Mouse (Mus musculus) hindbrain, embryonic 11.5 days (tissue): ENCODE data around the gene Abcg5. TPM values are rescaled to one million over a fixed set of nuclear protein-coding genes. Genes with fewer than 3 reads are reported as not detected.

Experiments used
- ATAC-seq: fragments of 200-750 bp; cut with Nextera tagmentation; 2 replicates; pipeline ENCODE4 v1.8.0; 2017; ENCODE audit warnings: mild to moderate bottlenecking, moderate TSS enrichment, moderate library complexity; ENCODE audit not compliant: low FRiP score
- DNase-seq: peaks from one replicate; pipeline ENCODE4 v3.0.0-alpha.2; 2015; ENCODE audit warnings: low spot score
- H3K27ac ChIP-seq: fragments of 300-500 bp; sonication (generic); 2 replicates; pipeline ENCODE4 v1.5.1; 2014; ENCODE audit warnings: mild to moderate bottlenecking, low read depth, low read length
- H3K27me3 ChIP-seq: fragments of 300-500 bp; sonication (generic); 2 replicates; pipeline ENCODE4 v1.6.1; 2014; ENCODE audit warnings: mild to moderate bottlenecking, low read length, moderate library complexity, mixed read lengths; ENCODE audit not compliant: control insufficient read depth, insufficient read depth
- H3K36me3 ChIP-seq: fragments of 300-500 bp; sonication (generic); 2 replicates; pipeline ENCODE4 v1.6.1; 2014; ENCODE audit warnings: mild to moderate bottlenecking, low read length, moderate library complexity, mixed read lengths; ENCODE audit not compliant: control insufficient read depth, insufficient read depth
- H3K4me1 ChIP-seq: fragments of 300-500 bp; sonication (generic); replicated peaks from 2 replicates; pipeline ENCODE4 v1.6.1; 2014; ENCODE audit warnings: low read length, mixed read lengths; ENCODE audit not compliant: control insufficient read depth, insufficient read depth
- H3K4me2 ChIP-seq: fragments of 300-500 bp; sonication (generic); replicated peaks from 2 replicates; pipeline ENCODE4 v1.6.1; 2014; ENCODE audit warnings: mild to moderate bottlenecking, low read depth, low read length
- H3K4me3 ChIP-seq: fragments of 300-500 bp; sonication (generic); 2 replicates; pipeline ENCODE4 v1.5.1; 2014; ENCODE audit warnings: low read depth, low read length
- H3K9ac ChIP-seq: fragments of 300-500 bp; sonication (generic); 2 replicates; pipeline ENCODE4 v1.6.1; 2014; ENCODE audit warnings: low read depth, low read length
- H3K9me3 ChIP-seq: fragments of 300-500 bp; sonication (generic); 2 replicates; pipeline ENCODE4 v1.6.1; 2016; ENCODE audit warnings: low read length; ENCODE audit not compliant: control insufficient read depth
- WGBS: fragments of 180-500 bp; shearing (Covaris S2); extraction: QIAGEN DNeasy Blood & Tissue Kit; methylation state at CpG from one replicate; pipeline ENCODE4 v1.1.7; 2014; 5-methylcytosine and 5-hydroxymethylcytosine counted together
- polyA plus RNA-seq: library from polyadenylated mRNA; unstranded; fragments of >200 nt; fragmentation: Nextera tagmentation; extraction: Ambion mirVana; gene quantifications from 2 replicates; pipeline ENCODE4 v1.2.1, GENCODE M21; 2014

Abcg5 gene
- polyA plus RNA-seq, 1 experiment from 2014 or later: 2.2 TPM

DNA sequence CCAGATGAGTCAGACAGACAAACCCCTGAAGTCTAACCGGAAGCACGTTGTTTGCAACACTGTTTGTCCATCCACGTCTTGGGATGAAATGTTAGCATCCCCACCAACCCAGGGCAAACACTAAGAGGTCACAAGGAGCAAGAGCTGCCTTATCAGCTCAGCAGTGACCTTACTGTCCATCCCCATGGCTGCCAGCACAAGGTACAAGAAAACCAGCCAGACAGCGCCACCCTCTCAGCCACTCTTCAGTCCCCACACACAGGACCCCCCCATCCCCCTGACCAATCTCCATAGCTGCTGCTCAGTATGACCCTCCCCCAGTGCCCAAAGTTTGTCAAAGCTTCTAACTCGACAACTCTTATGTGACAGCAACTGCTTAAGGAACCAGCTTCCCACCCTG lies 34.6 kb upstream of the Abcg5 start:
- 64% methylated on average over 5 of the region's 5 CpGs for WGBS

DNA sequence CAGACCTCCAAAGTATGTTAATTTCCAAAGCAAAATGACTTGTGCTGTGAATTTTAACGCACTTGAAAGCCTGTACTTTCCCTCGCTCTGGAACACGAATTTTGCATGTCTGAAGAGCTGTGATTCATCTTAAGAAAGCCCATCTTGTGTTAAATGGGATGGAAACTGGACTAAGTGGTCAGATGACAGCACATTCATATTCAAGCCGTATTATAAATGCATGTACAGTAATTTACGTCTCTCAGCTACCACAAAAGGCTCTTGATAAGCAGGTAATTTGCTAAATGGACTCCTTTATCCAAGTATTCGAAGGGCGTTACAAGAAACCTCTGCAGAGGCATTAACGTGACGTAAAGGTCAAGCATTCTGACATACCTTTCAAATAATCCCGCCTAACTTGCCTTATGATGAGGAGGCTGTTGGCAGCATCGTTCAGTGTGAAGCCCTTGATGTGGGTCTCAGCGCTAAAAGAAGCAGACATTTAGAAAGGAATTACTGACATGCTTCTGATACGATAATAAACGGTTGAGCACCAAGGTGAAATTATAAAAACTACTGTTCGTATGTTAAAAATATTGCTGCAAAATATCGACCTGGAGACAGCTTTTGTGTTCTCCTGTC lies 33.6 kb upstream of the Abcg5 start:
- DNase-seq: no peak
- no peak for ATAC-seq
- Histone ChIP-seq H3K27me3 (no peaks in the 10 kb centered on the region), H3K4me1 (0 out of 2 replicates have a peak, but pooled peaks cover 2% of the 10 kb centered on the region), H3K9me3 (no peaks in the 10 kb centered on the region), H3K9ac (no peak overlapping the region), H3K4me3 (no peak overlapping the region), H3K36me3 (no peaks in the 10 kb centered on the region), H3K4me2 (no peak overlapping the region), H3K27ac (no peak overlapping the region)
- WGBS: 69% methylated on average over 16 of the region's 16 CpGs

More for the DNA sequence above, 34.6 kb upstream of the Abcg5 start:
- Histone ChIP-seq H3K4me3 (no peak overlapping the region), H3K4me2 (no peak overlapping the region), H3K4me1 (0 out of 2 replicates have a peak, but pooled peaks cover 2% of the 10 kb centered on the region), H3K27me3 (no peaks in the 10 kb centered on the region), H3K9ac (no peak overlapping the region), H3K36me3 (no peaks in the 10 kb centered on the region), H3K27ac (no peak overlapping the region), H3K9me3 (no peaks in the 10 kb centered on the region)
- ATAC-seq (no peak), DNase-seq (no peak)

DNA sequence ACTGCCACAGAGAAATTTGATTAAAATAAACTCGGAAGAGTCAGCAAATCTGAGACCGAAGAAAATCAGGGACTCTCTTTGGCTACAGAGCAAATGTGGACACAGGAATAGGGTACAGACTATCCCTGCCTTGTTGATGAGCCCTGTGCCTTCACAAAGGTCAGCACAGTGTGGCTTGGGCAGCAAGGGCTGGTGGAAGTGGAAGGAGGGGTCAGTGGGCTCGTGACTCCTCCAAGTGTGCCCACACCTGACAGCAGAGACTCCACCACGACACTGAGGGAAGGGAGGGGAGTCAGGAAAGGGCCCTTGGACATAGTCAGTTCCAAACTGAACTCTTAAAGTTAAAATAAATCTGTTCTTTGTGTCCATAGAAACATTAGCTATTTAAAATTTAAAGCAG lies 32.1 kb upstream of the Abcg5 start:
- Histone ChIP-seq H3K36me3 (no peaks in the 10 kb centered on the region), H3K4me1 (0 out of 2 replicates have a peak, but pooled peaks cover 2% of the 10 kb centered on the region), H3K27me3 (no peaks in the 10 kb centered on the region), H3K9me3 (no peaks in the 10 kb centered on the region), H3K9ac (no peak overlapping the region), H3K27ac (no peak overlapping the region), H3K4me3 (no peak overlapping the region), H3K4me2 (no peak overlapping the region)
- WGBS: 79% methylated on average over 4 of the region's 4 CpGs
- ATAC-seq (no peak), DNase-seq (no peak)

DNA sequence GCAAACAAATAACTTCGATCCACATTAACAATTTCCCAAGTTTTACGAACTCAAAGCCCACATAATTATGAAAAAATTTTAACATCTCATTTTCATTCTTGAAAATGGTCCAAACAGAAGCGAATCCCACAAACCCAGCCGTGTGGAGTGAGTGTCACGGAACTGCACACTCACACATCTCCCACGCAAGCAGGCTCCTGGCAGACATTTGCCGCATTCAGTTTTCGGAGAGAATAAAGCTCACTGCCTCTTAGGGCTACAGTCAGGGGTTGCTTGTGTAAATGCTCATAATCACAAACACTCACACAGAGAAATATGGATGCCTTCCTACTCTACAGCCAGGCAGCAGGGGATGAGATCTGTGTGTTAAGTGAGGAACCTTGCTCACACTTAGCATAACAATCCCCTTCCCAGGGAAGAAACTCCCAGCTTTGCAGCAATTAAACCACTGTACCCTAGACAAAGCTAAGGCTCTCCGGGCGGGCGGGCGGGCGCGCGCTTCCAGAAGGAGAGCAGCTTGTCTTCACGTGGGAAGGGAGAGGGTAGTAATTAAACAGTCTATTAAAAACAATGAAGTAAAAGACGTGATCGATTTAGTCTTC lies 30.9 kb upstream of the Abcg5 start:
- WGBS: 80% methylated on average over 18 of the region's 18 CpGs
- Histone ChIP-seq H3K27me3 (no peaks in the 10 kb centered on the region), H3K9ac (no peak overlapping the region), H3K4me3 (no peak overlapping the region), H3K4me2 (no peak overlapping the region), H3K9me3 (no peaks in the 10 kb centered on the region), H3K27ac (no peak overlapping the region), H3K4me1 (peaks cover 6% of the 10 kb centered on the region; the same call in 1 of the 2 replicates), H3K36me3 (no peaks in the 10 kb centered on the region)
- no peak for ATAC-seq
- no peak for DNase-seq

DNA sequence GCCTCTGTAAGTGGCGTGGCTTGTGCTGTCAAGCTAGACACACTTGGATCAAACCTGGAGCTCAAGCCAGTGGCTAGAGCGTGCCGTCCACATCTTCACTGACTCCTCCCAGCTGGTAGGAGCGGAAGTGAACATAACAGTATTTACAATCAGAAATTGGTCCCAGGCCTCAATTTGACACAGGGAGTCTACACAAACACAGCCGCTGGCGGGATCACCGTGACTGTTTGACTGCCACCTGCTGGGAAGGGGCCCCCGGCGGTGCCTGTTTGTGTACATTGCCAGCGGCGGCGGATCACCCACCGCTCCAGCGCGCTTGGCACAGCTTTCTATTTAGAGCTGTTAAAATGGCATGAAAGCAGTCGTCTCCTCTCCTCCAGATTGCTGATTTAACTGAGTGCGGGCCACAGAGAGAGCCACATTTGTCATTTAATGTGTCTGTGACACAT lies 26.6 kb upstream of the Abcg5 start:
- Histone ChIP-seq H3K4me2 (no peak overlapping the region), H3K27ac (no peak overlapping the region), H3K9ac (no peak overlapping the region), H3K27me3 (no peaks in the 10 kb centered on the region), H3K4me1 (peaks cover 4% of the 10 kb centered on the region; the same call in 1 of the 2 replicates), H3K4me3 (no peak overlapping the region), H3K36me3 (no peaks in the 10 kb centered on the region), H3K9me3 (no peaks in the 10 kb centered on the region)
- ATAC-seq (peak; percentile 54; the same call in 1 of the 2 replicates), DNase-seq (peak; percentile 60)
- 46% methylated on average over 17 of the region's 17 CpGs for WGBS

DNA sequence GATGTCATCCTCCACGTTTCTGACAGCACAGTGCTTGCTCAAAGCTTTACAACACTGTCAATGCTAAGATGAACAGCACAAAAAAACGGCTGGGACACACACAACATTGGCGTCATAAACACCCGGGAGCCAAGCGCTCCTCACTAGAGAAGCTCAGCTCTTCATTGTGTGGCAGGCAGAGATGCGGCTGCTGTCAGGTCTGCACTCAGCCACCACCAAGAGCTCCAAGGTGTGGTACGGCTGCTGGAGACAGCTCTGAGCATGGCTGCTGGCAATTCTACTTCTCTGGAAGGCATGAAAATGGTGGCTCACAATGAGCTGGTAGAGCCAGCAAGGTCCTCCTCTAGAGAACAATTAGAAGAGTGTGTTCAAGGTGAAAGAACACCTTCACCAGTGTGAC lies 26.0 kb upstream of the Abcg5 start:
- ATAC-seq (no peak), DNase-seq (no peak)
- Histone ChIP-seq H3K4me3 (no peak overlapping the region), H3K4me1 (peaks cover 4% of the 10 kb centered on the region; the same call in 1 of the 2 replicates), H3K9me3 (no peaks in the 10 kb centered on the region), H3K36me3 (no peaks in the 10 kb centered on the region), H3K27me3 (no peaks in the 10 kb centered on the region), H3K9ac (no peak overlapping the region), H3K4me2 (no peak overlapping the region), H3K27ac (no peak overlapping the region)
- WGBS: 83% methylated on average over 7 of the region's 7 CpGs

DNA sequence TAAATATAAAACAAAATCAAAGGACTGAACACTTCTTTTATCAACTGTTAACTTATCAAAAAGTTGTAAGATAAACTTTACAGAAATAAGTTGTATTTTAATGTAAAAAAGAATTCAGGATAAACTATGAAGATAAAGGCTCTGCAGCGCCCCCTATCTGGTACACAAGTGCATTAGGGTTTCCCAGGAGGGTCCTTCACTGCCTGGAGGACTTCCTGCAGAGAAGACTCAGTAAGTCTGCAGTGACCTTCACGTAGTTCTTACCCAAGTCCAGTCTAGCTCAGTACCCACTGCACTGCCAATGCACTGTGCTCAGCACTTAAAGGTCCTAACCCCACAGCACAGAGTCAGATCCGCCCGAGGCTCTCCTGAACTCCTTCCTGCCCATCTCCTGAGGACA lies 24.6 kb upstream of the Abcg5 start:
- Histone ChIP-seq H3K9ac (no peak overlapping the region), H3K4me3 (no peak overlapping the region), H3K4me2 (no peak overlapping the region), H3K27me3 (no peaks in the 10 kb centered on the region), H3K4me1 (peaks cover 4% of the 10 kb centered on the region; the same call in 1 of the 2 replicates), H3K36me3 (no peaks in the 10 kb centered on the region), H3K9me3 (no peaks in the 10 kb centered on the region), H3K27ac (no peak overlapping the region)
- WGBS: 76% methylated on average over 4 of the region's 4 CpGs
- no peak for ATAC-seq
- peak; percentile 40 for DNase-seq

DNA sequence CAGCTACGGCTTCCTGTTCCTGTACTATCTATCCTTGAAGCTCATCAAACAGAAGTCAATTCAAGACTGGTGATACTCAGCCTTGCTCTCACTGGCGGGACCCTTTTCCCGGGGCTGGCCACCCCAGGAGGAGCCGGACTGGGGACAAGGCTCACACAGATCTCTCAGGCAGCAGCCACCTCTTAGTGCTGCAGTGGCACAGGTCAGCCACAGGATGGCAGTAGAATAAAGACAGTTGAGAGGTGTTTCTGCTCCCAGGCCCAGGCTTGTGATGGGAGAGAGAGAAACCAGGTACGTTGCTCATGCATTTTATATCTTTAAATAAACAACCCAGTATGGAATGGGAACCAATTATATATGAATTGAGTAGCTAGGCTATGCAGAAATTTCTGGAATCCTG lies 15.9 kb upstream of the Abcg5 start:
- H3K4me2 ChIP-seq: no peak overlapping the region
- H3K9ac ChIP-seq: no peak overlapping the region
- H3K36me3 ChIP-seq: no peaks in the 10 kb centered on the region
- H3K27ac ChIP-seq: no peak overlapping the region
- WGBS: 32% methylated on average over 5 of the region's 5 CpGs
- no peaks in the 10 kb centered on the region for H3K4me1 ChIP-seq
- DNase-seq: peak; percentile 77
- H3K9me3 ChIP-seq: no peaks in the 10 kb centered on the region
- H3K4me3 ChIP-seq: no peak overlapping the region
- ATAC-seq: peak; percentile 43; the same call in 1 of the 2 replicates
- no peaks in the 10 kb centered on the region for H3K27me3 ChIP-seq

DNA sequence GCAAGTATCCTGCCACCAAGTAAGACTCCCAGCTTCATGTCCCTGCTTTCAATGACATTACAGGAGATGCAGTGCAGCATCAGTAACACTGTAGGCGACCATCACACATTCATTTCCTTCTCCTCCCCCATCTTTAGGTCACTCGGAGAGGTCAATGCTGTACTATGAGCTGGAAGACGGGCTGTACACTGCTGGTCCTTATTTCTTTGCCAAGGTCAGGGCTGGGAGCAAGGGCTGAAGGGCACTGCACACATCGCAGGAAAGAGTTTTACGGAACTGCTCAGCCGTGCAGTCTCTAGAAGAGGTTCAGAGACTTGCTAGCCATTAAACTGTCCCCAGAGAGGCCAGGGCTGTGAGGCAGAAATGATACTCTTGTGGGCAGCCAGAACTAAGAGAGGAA lies 13.7 kb upstream of the Abcg5 start:
- DNase-seq (no peak), ATAC-seq (no peak)
- H3K4me3 ChIP-seq: no peak overlapping the region
- H3K36me3 ChIP-seq: no peaks in the 10 kb centered on the region
- H3K9ac ChIP-seq: no peak overlapping the region
- no peak overlapping the region for H3K4me2 ChIP-seq
- H3K27ac ChIP-seq: no peak overlapping the region
- no peaks in the 10 kb centered on the region for H3K27me3 ChIP-seq
- 78% methylated on average over 6 of the region's 6 CpGs for WGBS
- no peaks in the 10 kb centered on the region for H3K9me3 ChIP-seq
- H3K4me1 ChIP-seq: no peaks in the 10 kb centered on the region
